Mouse (Mus musculus): ENCODE data around the gene Pard3. TPM values are rescaled to one million over a fixed set of nuclear protein-coding genes. Genes with fewer than 3 reads are reported as not detected.

Gene Pard3
- polyA plus RNA-seq, 1 experiment, result 11.3 TPM

DNA sequence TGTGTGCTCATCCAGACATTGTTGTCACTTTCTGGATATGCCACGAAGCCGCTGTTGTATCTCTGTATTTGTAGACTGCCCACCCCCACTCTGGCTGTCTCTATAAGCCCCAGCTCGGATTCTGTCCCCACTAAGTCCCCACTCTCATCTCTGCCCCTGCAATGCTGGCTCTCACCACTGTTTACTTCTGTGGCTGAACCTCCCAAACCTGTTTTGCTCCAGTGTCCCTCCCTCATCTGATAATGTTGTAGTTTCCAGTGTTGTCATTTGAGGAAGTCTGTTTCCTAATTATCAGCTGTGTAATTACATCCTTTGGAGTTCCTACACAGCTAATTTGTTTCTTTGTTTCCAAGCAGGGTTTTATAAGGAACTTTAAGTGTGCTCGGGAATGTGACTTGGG is 81.4 kb downstream of the Pard3 start:
- H3K4me3 ChIP-seq (ENCODE audit: insufficient read depth, low read length), result no peak overlapping the region
- TF ChIP-seq POLR2A (IDR thresholded peaks at IDR 0.05; ENCODE audit: extremely low read depth, insufficient read depth, low read length), result no peak
- no peak for TF ChIP-seq CTCF (IDR thresholded peaks at IDR 0.05; ENCODE audit: extremely low read depth, insufficient read depth, low read length)
- H3K4me1 ChIP-seq (ENCODE audit: control insufficient read depth, insufficient read depth, low read length), result peaks cover 3% of the 10 kb centered on the region; the same call in 1 of the 2 replicates
- H3K27ac ChIP-seq (ENCODE audit: insufficient read depth, low read length), result no peak overlapping the region

DNA sequence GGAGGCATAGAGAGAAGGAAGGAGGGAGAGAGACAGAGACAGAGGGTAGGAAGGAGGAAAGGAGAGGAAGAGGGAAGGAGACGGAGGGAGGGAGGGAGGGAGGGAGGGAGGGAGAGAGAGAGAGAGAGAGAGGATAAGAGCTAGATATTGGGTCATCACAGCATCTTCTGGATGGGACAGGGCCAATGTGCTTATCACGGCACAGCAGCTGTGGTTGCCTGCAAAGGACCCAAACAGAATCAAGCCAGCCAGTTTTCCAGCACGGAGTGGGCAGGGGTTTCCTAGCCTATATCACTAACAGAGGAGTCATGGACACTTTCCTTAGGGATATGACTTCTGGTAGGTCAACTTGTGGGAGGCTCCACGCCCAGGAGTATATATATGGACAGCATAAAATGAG is 82.4 kb downstream of the Pard3 start:
- peaks cover 3% of the 10 kb centered on the region; the same call in 1 of the 2 replicates for H3K4me1 ChIP-seq (ENCODE audit: control insufficient read depth, insufficient read depth, low read length)
- H3K27ac ChIP-seq (ENCODE audit: insufficient read depth, low read length), result no peak overlapping the region
- H3K4me3 ChIP-seq (ENCODE audit: insufficient read depth, low read length), result no peak overlapping the region
- TF ChIP-seq CTCF (IDR thresholded peaks at IDR 0.05; ENCODE audit: extremely low read depth, insufficient read depth, low read length), result no peak
- no peak for TF ChIP-seq POLR2A (IDR thresholded peaks at IDR 0.05; ENCODE audit: extremely low read depth, insufficient read depth, low read length)

DNA sequence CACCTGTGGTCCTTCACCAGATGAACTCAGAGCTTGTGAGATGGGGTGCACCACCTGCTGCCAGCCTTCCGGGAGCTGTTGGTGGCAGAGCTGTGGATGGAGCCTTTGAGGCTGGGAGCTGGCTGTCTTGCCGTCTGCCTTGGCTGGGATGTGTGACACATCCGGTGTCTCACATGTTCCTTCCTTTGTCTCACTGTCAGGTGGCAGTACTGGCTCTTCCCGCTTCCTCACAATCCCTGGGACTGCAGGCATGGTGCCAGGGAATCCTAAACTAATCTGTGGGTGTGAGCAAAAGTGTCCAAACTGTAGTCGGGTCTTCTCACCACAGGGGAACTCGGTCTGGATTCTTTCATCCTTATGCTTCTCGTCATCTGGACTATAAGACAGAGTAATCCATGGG is 85.1 kb downstream of the Pard3 start:
- H3K27ac ChIP-seq (ENCODE audit: insufficient read depth, low read length), result no peak overlapping the region
- no peak overlapping the region for H3K4me3 ChIP-seq (ENCODE audit: insufficient read depth, low read length)
- TF ChIP-seq CTCF (IDR thresholded peaks at IDR 0.05; ENCODE audit: extremely low read depth, insufficient read depth, low read length), result no peak
- TF ChIP-seq POLR2A (IDR thresholded peaks at IDR 0.05; ENCODE audit: extremely low read depth, insufficient read depth, low read length), result no peak
- H3K4me1 ChIP-seq (ENCODE audit: control insufficient read depth, insufficient read depth, low read length), result peaks cover 3% of the 10 kb centered on the region; the same call in 1 of the 2 replicates

DNA sequence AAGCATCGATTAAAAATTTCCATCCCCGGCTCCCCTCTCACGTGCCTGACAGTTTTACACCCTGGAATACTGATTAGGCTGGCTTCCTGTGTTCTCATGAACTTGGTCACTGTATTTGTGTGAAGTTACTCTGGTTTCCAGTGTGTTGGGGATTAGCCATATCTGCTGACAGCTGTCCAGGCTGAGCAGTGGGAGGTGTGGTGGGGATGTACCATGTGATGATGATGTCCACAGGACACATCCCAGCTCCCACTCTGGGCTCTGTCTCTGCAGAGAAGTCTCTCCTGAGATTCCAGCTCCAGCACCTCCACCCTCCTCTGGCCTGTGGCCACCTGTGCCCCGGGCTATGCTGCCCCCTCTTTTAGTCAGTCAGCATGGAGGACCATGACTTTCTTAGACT is 87.0 kb downstream of the Pard3 start:
- H3K4me3 ChIP-seq (ENCODE audit: insufficient read depth, low read length), result no peak overlapping the region
- H3K27ac ChIP-seq (ENCODE audit: insufficient read depth, low read length), result no peak overlapping the region
- TF ChIP-seq CTCF (IDR thresholded peaks at IDR 0.05; ENCODE audit: extremely low read depth, insufficient read depth, low read length), result no peak
- peaks cover 3% of the 10 kb centered on the region; the same call in 1 of the 2 replicates for H3K4me1 ChIP-seq (ENCODE audit: control insufficient read depth, insufficient read depth, low read length)

DNA sequence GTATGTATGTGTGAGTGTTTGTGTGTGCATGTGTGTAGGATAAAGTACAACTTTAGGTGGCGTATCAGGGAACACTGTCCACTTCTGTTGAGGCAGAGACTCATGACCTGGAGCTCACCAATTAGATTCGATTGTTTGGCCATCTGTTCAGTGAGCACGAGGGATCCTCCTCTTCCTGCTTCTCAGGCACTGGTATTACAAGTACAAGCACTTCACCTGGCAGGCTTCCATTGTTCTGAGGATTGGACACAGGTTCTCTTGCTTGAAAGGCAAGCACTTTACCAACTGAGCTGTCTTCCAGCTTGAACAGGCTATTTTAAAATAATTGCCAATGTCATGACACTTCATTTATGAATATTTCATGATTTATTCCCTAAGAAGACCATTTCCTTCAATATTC is 88.0 kb downstream of the Pard3 start:
- Histone ChIP-seq H3K27ac (ENCODE audit: insufficient read depth, low read length) (no peak overlapping the region), H3K4me3 (ENCODE audit: insufficient read depth, low read length) (no peak overlapping the region), H3K4me1 (ENCODE audit: control insufficient read depth, insufficient read depth, low read length) (peaks cover 3% of the 10 kb centered on the region; the same call in 1 of the 2 replicates)
- no peak for TF ChIP-seq CTCF (IDR thresholded peaks at IDR 0.05; ENCODE audit: extremely low read depth, insufficient read depth, low read length)
- no peak for TF ChIP-seq POLR2A (IDR thresholded peaks at IDR 0.05; ENCODE audit: extremely low read depth, insufficient read depth, low read length)

DNA sequence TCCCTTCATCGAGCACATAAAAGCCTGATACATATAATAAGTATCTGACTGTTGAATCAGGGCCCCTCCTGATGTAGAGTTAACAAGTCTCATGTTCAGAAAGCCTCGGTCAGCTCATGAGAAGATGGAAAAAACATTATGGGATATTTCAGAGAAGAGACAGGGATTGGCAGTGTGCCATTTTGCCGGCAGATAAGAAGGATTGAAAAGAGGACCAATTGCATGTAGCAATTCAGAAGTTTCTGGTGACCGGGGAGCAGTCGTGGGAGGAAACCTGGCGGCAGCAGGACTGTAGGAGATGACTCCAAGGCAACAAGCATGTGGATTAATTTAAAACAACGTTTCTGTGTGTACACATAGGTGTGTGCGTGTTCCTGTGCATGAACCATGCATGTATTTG is 93.4 kb downstream of the Pard3 start:
- Histone ChIP-seq H3K4me1 (ENCODE audit: control insufficient read depth, insufficient read depth, low read length) (no peaks in the 10 kb centered on the region), H3K27ac (ENCODE audit: insufficient read depth, low read length) (no peak overlapping the region), H3K4me3 (ENCODE audit: insufficient read depth, low read length) (no peak overlapping the region)
- TF ChIP-seq CTCF (IDR thresholded peaks at IDR 0.05; ENCODE audit: extremely low read depth, insufficient read depth, low read length), result no peak
- TF ChIP-seq POLR2A (IDR thresholded peaks at IDR 0.05; ENCODE audit: extremely low read depth, insufficient read depth, low read length), result no peak

DNA sequence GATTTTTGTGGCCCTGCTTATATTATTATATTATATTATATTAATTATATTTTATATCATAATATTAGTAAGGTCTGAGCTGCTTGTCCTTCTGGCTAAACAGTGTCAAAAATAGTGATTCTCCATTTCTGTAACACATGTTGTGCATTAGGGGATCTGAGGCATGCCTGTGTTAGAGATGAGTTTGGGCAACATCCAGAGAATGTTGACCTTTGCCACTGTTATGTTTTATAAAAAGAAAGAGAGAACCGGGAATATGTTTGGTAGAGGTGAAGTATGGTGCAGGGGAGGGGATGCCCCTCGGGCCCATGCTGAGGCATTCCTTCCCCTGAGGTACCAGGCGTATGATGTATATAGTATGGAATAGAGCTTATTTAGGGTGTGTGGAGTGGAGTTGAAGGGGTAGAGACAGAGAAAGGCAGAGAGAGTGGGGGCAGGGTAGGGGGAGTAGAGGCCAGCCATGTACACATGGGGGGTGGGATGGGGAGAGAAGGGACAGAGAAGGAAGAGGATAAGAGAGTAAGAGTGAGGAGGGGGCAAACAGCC is 95.8 kb downstream of the Pard3 start:
- Histone ChIP-seq H3K4me1 (ENCODE audit: control insufficient read depth, insufficient read depth, low read length) (no peaks in the 10 kb centered on the region), H3K4me3 (ENCODE audit: insufficient read depth, low read length) (no peak overlapping the region), H3K27ac (ENCODE audit: insufficient read depth, low read length) (no peak overlapping the region)
- TF ChIP-seq CTCF (IDR thresholded peaks at IDR 0.05; ENCODE audit: extremely low read depth, insufficient read depth, low read length) (no peak), POLR2A (IDR thresholded peaks at IDR 0.05; ENCODE audit: extremely low read depth, insufficient read depth, low read length) (no peak)

DNA sequence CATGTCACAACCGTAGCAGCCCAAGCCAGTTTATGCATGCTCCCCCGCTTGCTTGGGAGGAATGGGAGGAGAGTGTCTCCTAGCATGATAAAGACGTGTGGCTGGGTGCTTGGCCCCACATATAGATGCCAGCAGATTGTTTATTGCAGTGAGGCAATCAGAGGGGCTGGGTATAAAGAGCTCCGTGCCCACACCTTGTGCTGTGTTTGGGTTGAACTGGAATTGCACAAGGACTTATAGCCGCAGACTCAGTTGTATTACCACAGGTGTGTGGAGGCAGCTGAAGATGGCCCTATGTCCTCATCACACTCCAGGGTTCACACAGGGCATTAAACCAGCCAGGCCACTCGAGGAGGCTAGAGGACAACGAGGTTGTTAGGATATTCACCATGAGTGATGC is 98.2 kb downstream of the Pard3 start:
- TF ChIP-seq POLR2A (IDR thresholded peaks at IDR 0.05; ENCODE audit: extremely low read depth, insufficient read depth, low read length) (no peak), CTCF (IDR thresholded peaks at IDR 0.05; ENCODE audit: extremely low read depth, insufficient read depth, low read length) (no peak)
- no peak overlapping the region for H3K27ac ChIP-seq (ENCODE audit: insufficient read depth, low read length)
- no peaks in the 10 kb centered on the region for H3K4me1 ChIP-seq (ENCODE audit: control insufficient read depth, insufficient read depth, low read length)
- H3K4me3 ChIP-seq (ENCODE audit: insufficient read depth, low read length), result no peak overlapping the region

DNA sequence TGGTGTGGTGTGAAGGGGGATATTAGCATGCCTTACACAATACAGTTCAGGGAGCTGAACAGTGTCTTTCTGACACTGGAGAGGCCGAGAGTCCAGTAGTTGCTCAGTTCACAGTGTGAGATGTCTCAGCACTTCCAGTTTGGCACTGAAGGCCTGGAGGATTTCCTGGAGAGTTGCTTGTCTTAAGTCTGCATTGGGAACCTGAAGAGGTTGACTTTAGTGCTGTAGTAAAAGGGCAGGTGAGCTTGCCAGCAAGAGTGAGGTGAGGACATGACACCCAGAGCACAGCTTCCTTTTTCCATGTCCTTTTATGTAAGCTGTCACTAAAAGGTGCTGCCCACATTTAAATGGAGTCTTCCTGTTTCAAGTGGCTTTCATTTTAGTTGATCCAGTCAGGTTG is 99.1 kb downstream of the Pard3 start:
- Histone ChIP-seq H3K27ac (ENCODE audit: insufficient read depth, low read length) (no peak overlapping the region), H3K4me3 (ENCODE audit: insufficient read depth, low read length) (no peak overlapping the region)
- TF ChIP-seq POLR2A (IDR thresholded peaks at IDR 0.05; ENCODE audit: extremely low read depth, insufficient read depth, low read length) (no peak), CTCF (IDR thresholded peaks at IDR 0.05; ENCODE audit: extremely low read depth, insufficient read depth, low read length) (no peak)

DNA sequence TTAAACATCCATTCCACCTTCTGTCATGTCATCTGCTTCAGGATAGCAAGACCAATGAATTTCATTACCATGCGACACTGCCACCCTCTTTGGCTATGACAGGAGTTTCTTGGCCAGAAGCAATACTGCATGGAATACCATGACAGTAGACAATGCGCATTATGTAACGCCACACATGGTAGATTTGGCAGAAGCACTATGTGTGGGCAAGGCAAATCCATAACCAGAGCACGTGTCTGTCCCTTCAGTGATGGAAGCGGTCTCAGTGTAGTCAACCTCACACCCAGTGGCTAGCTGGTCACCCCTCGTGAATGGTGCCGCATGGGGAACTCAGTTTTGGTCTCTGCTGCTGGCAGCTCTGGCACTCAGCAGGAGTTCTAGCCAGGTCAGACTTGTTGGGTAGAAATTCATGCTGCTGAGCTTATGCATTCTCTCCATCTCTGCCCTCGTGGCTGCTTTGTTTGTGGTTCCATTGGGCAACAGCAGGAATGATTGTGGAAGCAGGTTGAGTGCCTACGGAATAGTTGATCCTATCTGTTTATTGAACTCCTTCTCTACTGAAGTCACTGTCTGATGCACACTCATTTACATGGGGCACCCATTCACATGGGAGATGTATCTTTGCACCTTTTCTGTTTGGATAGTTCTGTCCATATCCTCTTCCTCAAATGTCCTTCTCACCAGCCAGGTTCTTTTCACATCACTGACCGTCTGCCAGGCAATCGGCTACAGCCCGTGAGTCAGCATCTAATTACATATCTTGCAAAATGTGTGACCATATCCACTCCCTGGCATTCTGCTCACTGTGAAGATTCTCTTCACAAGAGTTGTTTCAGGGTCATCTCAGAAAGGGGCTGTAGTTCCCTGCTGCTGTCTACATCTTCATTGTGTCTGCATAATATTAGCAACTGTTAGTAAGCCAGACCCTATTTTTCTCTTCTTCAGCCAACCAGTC is 100.9 kb downstream of the Pard3 start:
- H3K27ac ChIP-seq (ENCODE audit: insufficient read depth, low read length), result no peak overlapping the region
- no peak overlapping the region for H3K4me3 ChIP-seq (ENCODE audit: insufficient read depth, low read length)
- no peaks in the 10 kb centered on the region for H3K4me1 ChIP-seq (ENCODE audit: control insufficient read depth, insufficient read depth, low read length)
- no peak for TF ChIP-seq CTCF (IDR thresholded peaks at IDR 0.05; ENCODE audit: extremely low read depth, insufficient read depth, low read length)
- no peak for TF ChIP-seq POLR2A (IDR thresholded peaks at IDR 0.05; ENCODE audit: extremely low read depth, insufficient read depth, low read length)

More for the DNA sequence above, 99.1 kb downstream of the Pard3 start:
- H3K4me1 ChIP-seq (ENCODE audit: control insufficient read depth, insufficient read depth, low read length), result no peaks in the 10 kb centered on the region
